Mouse (Mus musculus): Measurements from ENCODE around the gene Neurl4. TPM values are rescaled to one million over a fixed set of nuclear protein-coding genes. Genes with fewer than 3 reads are reported as not detected.

The Neurl4 gene
- polyA plus RNA-seq, 1 experiment, result not detected

DNA sequence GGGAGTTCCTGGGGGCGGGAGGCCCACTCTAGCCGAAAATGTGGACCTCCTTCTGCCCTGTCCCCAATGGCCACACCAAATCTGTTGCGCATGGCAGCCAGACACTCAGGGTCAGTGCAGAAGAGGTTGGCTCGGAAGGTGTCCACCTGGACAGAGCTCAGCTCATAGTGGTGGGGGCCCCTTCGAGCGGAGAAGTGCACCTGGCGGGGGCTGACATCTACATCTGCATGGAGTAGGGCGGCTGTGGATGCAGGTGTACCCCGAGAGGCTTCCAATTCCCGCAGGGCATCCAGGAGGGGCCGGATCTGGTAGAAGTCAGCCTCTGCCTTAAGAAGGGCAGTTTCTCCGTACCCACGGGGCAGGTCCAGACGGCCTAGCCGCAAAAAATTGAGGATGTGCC lies 21.2 kb upstream of the Neurl4 start:
- 70% methylated on average over 15 of the region's 15 CpGs for WGBS
- no peak overlapping the region for H3K4me3 ChIP-seq (ENCODE audit: insufficient read depth, low read depth, low read length)
- no peak for TF ChIP-seq POLR2A (IDR thresholded peaks at IDR 0.05; ENCODE audit: insufficient read depth, low read depth, low read length)
- TF ChIP-seq CTCF (IDR thresholded peaks at IDR 0.05; ENCODE audit: insufficient read depth, low read depth, low read length), result no peak
- peaks cover 22% of the 10 kb centered on the region for H3K4me1 ChIP-seq (ENCODE audit: control insufficient read depth, insufficient read depth, low read length)
- no peak overlapping the region for H3K27ac ChIP-seq (ENCODE audit: insufficient read depth, low read depth, low read length)

DNA sequence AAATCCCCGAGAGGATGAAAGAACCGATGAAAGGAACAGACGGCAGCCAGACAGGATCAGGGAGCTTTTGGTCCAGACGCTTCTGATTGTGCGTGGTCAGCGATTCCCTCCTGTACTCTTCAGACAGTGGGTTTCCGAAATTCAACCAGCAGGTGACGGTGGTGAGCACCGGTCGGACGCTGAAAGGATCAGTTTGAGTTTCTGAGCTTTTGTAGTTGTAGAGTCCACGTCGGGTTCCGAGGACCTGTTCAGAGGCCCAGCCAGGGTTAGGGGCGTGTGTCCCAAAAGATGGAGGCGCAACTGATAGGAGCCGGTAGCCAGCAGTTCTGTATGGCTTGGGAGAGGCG lies 20.4 kb upstream of the Neurl4 start:
- Histone ChIP-seq H3K27ac (ENCODE audit: insufficient read depth, low read depth, low read length) (peak overlapping the region; percentile 17; the same call in 1 of the 2 replicates), H3K4me3 (ENCODE audit: insufficient read depth, low read depth, low read length) (peak overlapping the region; percentile 48), H3K4me1 (ENCODE audit: control insufficient read depth, insufficient read depth, low read length) (peaks cover 22% of the 10 kb centered on the region)
- 1% methylated on average over 18 of the region's 18 CpGs for WGBS
- TF ChIP-seq POLR2A (IDR thresholded peaks at IDR 0.05; ENCODE audit: insufficient read depth, low read depth, low read length) (no peak), CTCF (IDR thresholded peaks at IDR 0.05; ENCODE audit: insufficient read depth, low read depth, low read length) (no peak; the same call in 1 of the 2 replicates)

DNA sequence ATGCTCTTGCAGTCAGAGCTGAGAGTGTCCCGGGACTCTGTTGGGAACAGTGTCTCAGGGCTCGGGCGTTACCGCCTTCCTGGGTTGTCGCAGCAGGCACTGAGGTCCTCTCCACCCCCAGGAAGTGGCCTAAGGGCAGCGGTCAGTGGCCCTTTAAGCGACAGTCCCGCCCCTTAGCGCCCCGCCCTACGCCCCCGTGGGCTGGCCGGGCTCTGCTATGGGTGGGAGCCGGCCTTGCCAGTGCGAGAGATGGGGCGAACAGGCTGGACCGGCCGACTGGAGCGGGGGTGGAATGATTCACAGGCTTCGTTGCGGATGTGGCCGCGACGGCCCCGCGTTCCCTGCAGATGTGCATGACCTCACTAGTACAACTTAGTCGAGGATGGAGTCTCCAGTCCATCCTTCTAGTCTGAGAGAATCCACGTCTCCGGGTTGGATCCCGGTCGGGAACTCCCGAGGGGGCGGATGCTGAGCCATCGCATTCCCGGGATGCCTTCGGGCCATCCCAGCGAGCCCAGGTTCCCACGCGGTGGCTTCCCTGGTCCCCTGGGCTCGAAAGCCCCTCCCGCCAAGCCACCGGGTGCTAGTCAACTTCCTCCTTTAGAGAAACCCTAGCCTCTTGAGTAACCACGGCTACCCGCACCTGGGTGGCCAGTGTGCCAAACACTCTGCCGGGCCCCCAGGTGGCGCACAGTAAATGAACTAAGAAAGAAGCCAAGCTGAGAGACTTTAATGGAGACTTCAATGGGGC lies 19.8 kb upstream of the Neurl4 start, which contains the start of gene Kctd11:
Gene Kctd11 (minus strand): TSS at position 554 of the 751 bp plus-strand sequence.
- Histone ChIP-seq H3K4me1 (ENCODE audit: control insufficient read depth, insufficient read depth, low read length) (peaks cover 22% of the 10 kb centered on the region), H3K27ac (ENCODE audit: insufficient read depth, low read depth, low read length) (peak within 1 kb of the TSS; percentile 17; the same call in 1 of the 2 replicates), H3K4me3 (ENCODE audit: insufficient read depth, low read depth, low read length) (peak within 1 kb of the TSS; percentile 48)
- under 1% methylated on average over 46 of the region's 46 CpGs for WGBS
- no peak for TF ChIP-seq CTCF (IDR thresholded peaks at IDR 0.05; ENCODE audit: insufficient read depth, low read depth, low read length)

DNA sequence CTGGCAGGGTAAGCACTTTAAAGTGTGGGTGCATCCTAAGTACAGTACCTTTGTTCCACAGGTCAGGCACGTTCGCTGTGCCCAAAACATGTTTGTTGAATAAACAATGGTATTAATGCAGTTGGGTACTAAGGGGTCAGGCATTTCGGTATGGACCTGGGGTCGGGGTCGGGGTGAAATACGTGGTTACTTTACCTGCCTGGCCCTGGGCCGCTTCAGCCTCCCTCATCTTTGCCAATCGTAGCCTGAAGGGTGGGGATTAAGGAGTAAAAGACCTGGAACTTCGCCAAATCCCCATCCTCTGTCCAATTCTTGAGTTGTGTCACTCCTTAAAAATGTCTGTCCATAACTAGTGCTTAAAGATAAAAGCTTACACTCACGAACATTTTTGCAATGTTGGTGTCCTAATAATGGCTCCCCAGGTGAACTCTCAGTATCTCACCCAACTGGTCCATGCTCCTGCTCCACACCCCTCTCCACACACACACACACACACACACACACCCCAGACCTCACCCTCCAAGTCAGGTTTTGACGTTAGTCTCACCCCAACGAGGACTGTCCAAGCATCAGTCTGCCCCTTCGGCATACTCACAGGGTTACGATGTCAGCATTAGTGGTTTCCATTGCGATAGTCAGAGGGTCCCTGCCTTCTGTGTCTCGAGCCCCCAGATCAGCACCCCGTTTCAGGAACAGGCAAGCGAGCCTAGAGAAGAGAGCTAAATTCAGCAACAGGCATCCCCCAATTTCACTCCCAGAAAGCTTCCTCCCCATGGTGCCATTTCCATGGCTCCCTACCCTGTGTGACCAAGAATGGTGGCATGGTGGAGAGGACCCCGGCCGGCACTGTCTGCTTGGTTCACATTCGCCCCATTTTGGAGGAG lies 18.8 kb upstream of the Neurl4 start:
- Histone ChIP-seq H3K4me1 (ENCODE audit: control insufficient read depth, insufficient read depth, low read length) (peaks cover 18% of the 10 kb centered on the region), H3K27ac (ENCODE audit: insufficient read depth, low read depth, low read length) (no peak overlapping the region), H3K4me3 (ENCODE audit: insufficient read depth, low read depth, low read length) (peak overlapping the region; percentile 48; the same call in 1 of the 2 replicates)
- WGBS, result 58% methylated on average over 21 of the region's 21 CpGs
- TF ChIP-seq CTCF (IDR thresholded peaks at IDR 0.05; ENCODE audit: insufficient read depth, low read depth, low read length), result no peak
- TF ChIP-seq POLR2A (IDR thresholded peaks at IDR 0.05; ENCODE audit: insufficient read depth, low read depth, low read length), result no peak

DNA sequence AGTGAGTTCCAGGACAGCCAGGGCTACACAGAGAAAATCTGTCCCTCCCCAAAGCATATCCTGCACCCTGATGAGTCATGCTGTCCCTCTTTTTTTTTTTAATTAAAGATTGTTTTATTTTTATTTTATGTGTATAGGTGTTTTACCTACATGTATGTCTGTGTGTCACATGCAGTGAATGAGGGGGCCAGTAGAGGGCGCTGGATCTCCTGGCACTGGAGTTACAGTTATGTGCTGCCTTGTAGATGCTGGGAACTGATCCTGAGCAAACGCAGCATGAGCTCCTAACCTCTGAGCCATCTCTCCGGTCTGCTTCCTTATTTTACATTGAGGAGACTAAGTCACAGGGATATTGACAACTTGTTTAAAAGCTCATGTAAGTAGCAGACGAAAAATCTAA lies 17.8 kb upstream of the Neurl4 start:
- TF ChIP-seq POLR2A (IDR thresholded peaks at IDR 0.05; ENCODE audit: insufficient read depth, low read depth, low read length), result no peak
- TF ChIP-seq CTCF (IDR thresholded peaks at IDR 0.05; ENCODE audit: insufficient read depth, low read depth, low read length), result no peak
- 68% methylated on average over 4 of the region's 4 CpGs for WGBS
- H3K4me3 ChIP-seq (ENCODE audit: insufficient read depth, low read depth, low read length), result no peak overlapping the region
- H3K27ac ChIP-seq (ENCODE audit: insufficient read depth, low read depth, low read length), result no peak overlapping the region
- H3K4me1 ChIP-seq (ENCODE audit: control insufficient read depth, insufficient read depth, low read length), result peaks cover 13% of the 10 kb centered on the region

DNA sequence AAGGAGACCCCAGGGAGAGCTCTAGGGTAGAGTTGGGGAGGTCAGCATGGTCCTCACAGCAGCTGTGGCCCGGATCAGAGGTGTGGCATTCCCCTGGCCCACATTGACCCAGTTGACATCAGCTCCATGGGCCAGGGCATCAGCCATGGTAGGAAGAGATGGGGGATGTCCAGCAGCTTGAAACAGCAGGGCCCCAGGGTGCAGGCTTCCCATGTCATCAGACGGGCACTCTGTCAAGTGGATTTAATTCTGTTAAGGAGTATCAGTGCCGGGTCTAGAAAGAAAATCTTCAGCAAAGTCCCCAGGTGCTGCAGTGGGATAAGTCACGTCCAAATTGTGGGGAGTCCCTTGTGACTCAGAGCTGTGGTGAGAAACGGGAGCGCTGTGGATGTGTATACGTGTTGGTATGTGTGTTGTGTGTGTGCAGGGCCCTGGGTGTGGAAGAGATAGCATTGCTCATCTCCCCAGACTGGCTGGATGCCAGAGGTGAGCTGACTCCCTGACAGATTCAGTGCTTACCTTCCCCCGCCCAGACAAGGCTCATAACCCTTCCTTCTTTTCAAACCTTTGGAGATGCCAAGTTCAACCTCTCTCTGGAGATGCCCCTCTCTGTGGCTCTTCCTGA lies 17.2 kb upstream of the Neurl4 start:
- no peak overlapping the region for H3K4me3 ChIP-seq (ENCODE audit: insufficient read depth, low read depth, low read length)
- H3K4me1 ChIP-seq (ENCODE audit: control insufficient read depth, insufficient read depth, low read length), result peaks cover 12% of the 10 kb centered on the region
- no peak overlapping the region for H3K27ac ChIP-seq (ENCODE audit: insufficient read depth, low read depth, low read length)
- WGBS, result 82% methylated on average over 8 of the region's 8 CpGs
- no peak for TF ChIP-seq POLR2A (IDR thresholded peaks at IDR 0.05; ENCODE audit: insufficient read depth, low read depth, low read length)
- TF ChIP-seq CTCF (IDR thresholded peaks at IDR 0.05; ENCODE audit: insufficient read depth, low read depth, low read length), result no peak

DNA sequence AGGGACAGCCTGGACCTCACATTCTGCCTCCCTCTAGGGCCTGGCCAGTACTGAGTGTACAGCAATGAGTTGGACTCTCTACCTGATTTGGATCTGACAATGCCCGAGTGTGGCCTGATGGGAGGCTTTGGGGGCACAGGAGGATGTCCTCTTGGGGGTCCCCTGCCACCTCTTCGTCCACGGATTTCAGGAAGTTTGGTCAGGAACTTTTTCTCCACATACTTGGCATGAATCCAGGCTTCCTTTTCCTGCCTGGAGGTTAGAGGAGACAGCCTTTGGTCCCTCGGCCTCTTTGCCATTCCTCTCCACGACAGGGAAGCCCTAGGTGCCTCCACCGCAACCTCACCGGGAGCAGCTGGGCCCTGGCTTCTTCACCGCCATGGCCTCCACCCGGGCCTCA lies 16.6 kb upstream of the Neurl4 start:
- Histone ChIP-seq H3K27ac (ENCODE audit: insufficient read depth, low read depth, low read length) (no peak overlapping the region), H3K4me3 (ENCODE audit: insufficient read depth, low read depth, low read length) (no peak overlapping the region), H3K4me1 (ENCODE audit: control insufficient read depth, insufficient read depth, low read length) (peaks cover 11% of the 10 kb centered on the region)
- WGBS, result 79% methylated on average over 9 of the region's 9 CpGs
- TF ChIP-seq CTCF (IDR thresholded peaks at IDR 0.05; ENCODE audit: insufficient read depth, low read depth, low read length), result no peak
- no peak for TF ChIP-seq POLR2A (IDR thresholded peaks at IDR 0.05; ENCODE audit: insufficient read depth, low read depth, low read length)

DNA sequence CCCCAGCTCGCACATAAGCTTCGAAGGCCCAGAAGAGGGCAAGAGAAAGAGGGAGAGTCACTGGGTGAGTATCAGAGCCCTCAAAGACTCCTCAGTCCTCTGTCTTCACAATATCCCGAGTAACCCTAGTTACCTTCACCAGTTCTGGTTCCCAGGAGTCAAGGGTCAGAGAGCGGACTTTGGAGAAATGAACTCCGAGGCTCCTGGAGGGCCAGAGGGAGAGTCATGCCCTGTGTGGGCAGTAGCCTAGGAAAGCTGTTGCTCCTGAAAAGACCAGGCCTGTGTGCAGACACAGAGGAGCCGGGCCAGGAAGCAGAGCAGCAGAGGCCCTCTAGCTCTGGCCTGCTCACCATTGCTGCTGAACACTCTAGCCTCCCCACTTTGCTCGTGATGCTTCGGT lies 16.2 kb upstream of the Neurl4 start:
- peaks cover 11% of the 10 kb centered on the region for H3K4me1 ChIP-seq (ENCODE audit: control insufficient read depth, insufficient read depth, low read length)
- TF ChIP-seq CTCF (IDR thresholded peaks at IDR 0.05; ENCODE audit: insufficient read depth, low read depth, low read length) (no peak), POLR2A (IDR thresholded peaks at IDR 0.05; ENCODE audit: insufficient read depth, low read depth, low read length) (no peak)
- no peak overlapping the region for H3K27ac ChIP-seq (ENCODE audit: insufficient read depth, low read depth, low read length)
- WGBS, result 86% methylated on average over 8 of the region's 8 CpGs
- no peak overlapping the region for H3K4me3 ChIP-seq (ENCODE audit: insufficient read depth, low read depth, low read length)
